Mouse (Mus musculus) erythroblast, embryonic 14.5 days (primary cell): ENCODE results near the gene Spa17.

Source experiments
- GATA1 ChIP-seq: IDR thresholded peaks from 2 replicates; pipeline ENCODE4 v1.6.1; 2012; ENCODE audit warnings: low read length, inconsistent platforms, mixed read lengths
- TAL1 ChIP-seq: IDR thresholded peaks from 3 replicates; pipeline ENCODE4 v1.6.1; 2012; ENCODE audit warnings: low read length, inconsistent platforms, mixed read lengths

GRCm38 (mm10) chr9:37592633-37593032 lies 20.9 kb downstream of the Spa17 start:
- no peak for TF ChIP-seq TAL1
- TF ChIP-seq GATA1 = no peak
